Mouse (Mus musculus) liver, embryonic 13.5 days (tissue): ENCODE data around the gene Baz1b. TPM values are rescaled to one million over a fixed set of nuclear protein-coding genes. Genes with fewer than 3 reads are reported as not detected.
A peak's percentile ranks its signal among the peaks of the same experiment; 100 is the strongest.

Source experiments
- ATAC-seq: fragments of 200-750 bp; cut with Nextera tagmentation; 2 replicates; pipeline ENCODE4 v1.8.0; 2017; ENCODE audit warnings: low read depth, mild to moderate bottlenecking, moderate number of reproducible peaks, moderate library complexity
- DNase-seq: peaks from one replicate; pipeline ENCODE4 v3.0.0; 2022
- H3K27ac ChIP-seq: fragments of 300-500 bp; sonication (generic); 2 replicates; pipeline ENCODE4 v1.5.1; 2015; ENCODE audit warnings: moderate library complexity, mild to moderate bottlenecking, inconsistent platforms
- H3K27me3 ChIP-seq: fragments of 300-500 bp; sonication (generic); 2 replicates; pipeline ENCODE4 v1.6.1; 2015; ENCODE audit warnings: mild to moderate bottlenecking, inconsistent platforms
- H3K36me3 ChIP-seq: fragments of 300-500 bp; sonication (generic); 2 replicates; pipeline ENCODE4 v1.6.1; 2015; ENCODE audit warnings: mild to moderate bottlenecking, inconsistent platforms
- H3K4me1 ChIP-seq: fragments of 300-500 bp; sonication (generic); replicated peaks from 2 replicates; pipeline ENCODE4 v1.6.1; 2015; ENCODE audit warnings: inconsistent platforms
- H3K4me2 ChIP-seq: fragments of 300-500 bp; sonication (generic); 2 replicates; pipeline ENCODE4 v1.6.1; 2015; ENCODE audit warnings: inconsistent platforms, mild to moderate bottlenecking, moderate library complexity
- H3K4me3 ChIP-seq: fragments of 300-500 bp; sonication (generic); replicated peaks from 2 replicates; pipeline ENCODE4 v1.5.1; 2015; ENCODE audit warnings: mild to moderate bottlenecking, inconsistent platforms
- H3K9ac ChIP-seq: fragments of 300-500 bp; sonication (generic); 2 replicates; pipeline ENCODE4 v1.6.1; 2015; ENCODE audit warnings: mild to moderate bottlenecking, inconsistent platforms
- H3K9me3 ChIP-seq: fragments of 300-500 bp; sonication (generic); replicated peaks from 2 replicates; pipeline ENCODE4 v1.6.1; 2016; ENCODE audit warnings: inconsistent platforms
- whole genome bisulfite sequencing: fragments of 180-500 bp; shearing (Covaris S2); methylation state at CpG from one replicate; pipeline ENCODE4 v1.1.7; 2015; ENCODE audit not compliant: insufficient replicate concordance; 5-methylcytosine and 5-hydroxymethylcytosine counted together
- polyA plus RNA-seq: library from polyadenylated mRNA; unstranded; fragments of >200 nt; fragmentation: Nextera tagmentation; extraction: Ambion mirVana; gene quantifications from 2 replicates; pipeline ENCODE4 v1.2.1, GENCODE M21; 2015

Baz1b gene
- polyA plus RNA-seq, 1 experiment from 2014 or later = 21.4 TPM

GRCm38 (mm10) chr5:135238832-135239231 lies 51.8 kb downstream of the Baz1b start:
- no peaks in the 10 kb centered on the region for H3K27me3 ChIP-seq
- H3K9ac ChIP-seq = no peak overlapping the region
- H3K27ac ChIP-seq = no peak overlapping the region
- no peak overlapping the region for H3K4me2 ChIP-seq
- no peaks in the 10 kb centered on the region for H3K4me1 ChIP-seq
- no peaks in the 10 kb centered on the region for H3K9me3 ChIP-seq
- 83% methylated on average over 2 of the region's 2 CpGs for WGBS
- peaks cover 100% of the 10 kb centered on the region for H3K36me3 ChIP-seq
- no peak overlapping the region for H3K4me3 ChIP-seq
- DNase-seq (no peak), ATAC-seq (no peak)

GRCm38 (mm10) chr5:135241474-135241873 lies 54.4 kb downstream of the Baz1b start:
- 88% methylated on average over 1 of the region's 1 CpGs for WGBS
- H3K27ac ChIP-seq = no peak overlapping the region
- no peaks in the 10 kb centered on the region for H3K4me1 ChIP-seq
- ATAC-seq = no peak
- H3K4me3 ChIP-seq = no peak overlapping the region
- no peaks in the 10 kb centered on the region for H3K27me3 ChIP-seq
- no peak overlapping the region for H3K4me2 ChIP-seq
- H3K36me3 ChIP-seq = peaks cover 100% of the 10 kb centered on the region
- no peak overlapping the region for H3K9ac ChIP-seq
- DNase-seq = no peak
- H3K9me3 ChIP-seq = no peaks in the 10 kb centered on the region

GRCm38 (mm10) chr5:135242136-135242535 lies 55.1 kb downstream of the Baz1b start:
- no peaks in the 10 kb centered on the region for H3K27me3 ChIP-seq
- H3K9ac ChIP-seq = no peak overlapping the region
- no peak for DNase-seq
- WGBS = 90% methylated on average over 12 of the region's 12 CpGs
- H3K27ac ChIP-seq = no peak overlapping the region
- H3K9me3 ChIP-seq = no peaks in the 10 kb centered on the region
- H3K4me3 ChIP-seq = no peak overlapping the region
- no peaks in the 10 kb centered on the region for H3K4me1 ChIP-seq
- peaks cover 100% of the 10 kb centered on the region for H3K36me3 ChIP-seq
- no peak overlapping the region for H3K4me2 ChIP-seq
- ATAC-seq = no peak

- H3K4me3 ChIP-seq = no peak overlapping the region
- H3K9ac ChIP-seq = no peak overlapping the region
- no peaks in the 10 kb centered on the region for H3K9me3 ChIP-seq
- no peak overlapping the region for H3K27ac ChIP-seq
- ATAC-seq = 0 out of 2 replicates have a peak, but pooled peaks have one; percentile 2
- peaks cover 98% of the 10 kb centered on the region for H3K36me3 ChIP-seq
- H3K27me3 ChIP-seq = no peaks in the 10 kb centered on the region
- WGBS = 85% methylated on average over 3 of the region's 3 CpGs
- no peak overlapping the region for H3K4me2 ChIP-seq
- no peak for DNase-seq
- H3K4me1 ChIP-seq = no peaks in the 10 kb centered on the region
Observed at GRCm38 (mm10) chr5:135242608-135243007, 55.5 kb downstream of the Baz1b start.

GRCm38 (mm10) chr5:135243166-135243565 lies 56.1 kb downstream of the Baz1b start:
- H3K4me3 ChIP-seq = no peak overlapping the region
- no peak overlapping the region for H3K4me2 ChIP-seq
- no peak overlapping the region for H3K27ac ChIP-seq
- peaks cover 93% of the 10 kb centered on the region for H3K36me3 ChIP-seq
- H3K27me3 ChIP-seq = no peaks in the 10 kb centered on the region
- H3K9me3 ChIP-seq = no peaks in the 10 kb centered on the region
- no peaks in the 10 kb centered on the region for H3K4me1 ChIP-seq
- DNase-seq = no peak
- 0 out of 2 replicates have a peak, but pooled peaks have one; percentile 11 for ATAC-seq
- no peak overlapping the region for H3K9ac ChIP-seq
- 89% methylated on average over 1 of the region's 1 CpGs for WGBS

GRCm38 (mm10) chr5:135246531-135246930 lies 59.5 kb downstream of the Baz1b start:
- WGBS = 60% methylated on average over 4 of the region's 4 CpGs
- ATAC-seq = no peak
- H3K27ac ChIP-seq = no peak overlapping the region
- peaks cover 18% of the 10 kb centered on the region for H3K4me1 ChIP-seq
- peaks cover 32% of the 10 kb centered on the region for H3K27me3 ChIP-seq
- H3K4me3 ChIP-seq = no peak overlapping the region
- no peaks in the 10 kb centered on the region for H3K9me3 ChIP-seq
- H3K4me2 ChIP-seq = no peak overlapping the region
- no peak overlapping the region for H3K9ac ChIP-seq
- no peak for DNase-seq
- H3K36me3 ChIP-seq = peaks cover 59% of the 10 kb centered on the region

GRCm38 (mm10) chr5:135247337-135247736 lies 60.3 kb downstream of the Baz1b start:
- Histone ChIP-seq H3K4me3 (no peak overlapping the region), H3K36me3 (peaks cover 51% of the 10 kb centered on the region), H3K9ac (no peak overlapping the region), H3K9me3 (no peaks in the 10 kb centered on the region), H3K27ac (no peak overlapping the region), H3K4me1 (peaks cover 18% of the 10 kb centered on the region), H3K27me3 (peaks cover 38% of the 10 kb centered on the region), H3K4me2 (no peak overlapping the region)
- ATAC-seq = no peak
- DNase-seq = no peak
- WGBS = 73% methylated on average over 9 of the region's 9 CpGs

- DNase-seq (no peak), ATAC-seq (no peak)
- H3K27ac ChIP-seq = no peak overlapping the region
- H3K27me3 ChIP-seq = peaks cover 40% of the 10 kb centered on the region
- H3K36me3 ChIP-seq = peaks cover 33% of the 10 kb centered on the region
- H3K9ac ChIP-seq = no peak overlapping the region
- WGBS = 81% methylated on average over 16 of the region's 16 CpGs
- peaks cover 18% of the 10 kb centered on the region for H3K4me1 ChIP-seq
- H3K9me3 ChIP-seq = no peaks in the 10 kb centered on the region
- no peak overlapping the region for H3K4me2 ChIP-seq
- H3K4me3 ChIP-seq = no peak overlapping the region
Observed at GRCm38 (mm10) chr5:135248956-135249676, 62.1 kb downstream of the Baz1b start.

- Histone ChIP-seq H3K27ac (no peak overlapping the region), H3K4me2 (peak overlapping the region; percentile 92), H3K4me1 (peaks cover 18% of the 10 kb centered on the region), H3K27me3 (peaks cover 40% of the 10 kb centered on the region), H3K9ac (peak overlapping the region; percentile 57), H3K9me3 (no peaks in the 10 kb centered on the region), H3K4me3 (peak overlapping the region; percentile 63), H3K36me3 (peaks cover 20% of the 10 kb centered on the region)
- DNase-seq = no peak
- 2% methylated on average over 91 of the region's 92 CpGs for WGBS
- peak; percentile 60 for ATAC-seq
Observed at GRCm38 (mm10) chr5:135250186-135251078, 63.4 kb downstream of the Baz1b start.

- 0 out of 2 replicates have a peak, but pooled peaks cover 1% of the 10 kb centered on the region for H3K9me3 ChIP-seq
- no peak within 1 kb of the TSS for H3K27ac ChIP-seq
- DNase-seq = peak; percentile 75
- WGBS = under 1% methylated on average over 40 of the region's 51 CpGs
- peaks cover 18% of the 10 kb centered on the region for H3K4me1 ChIP-seq
- H3K4me2 ChIP-seq = peak within 1 kb of the TSS; percentile 92
- peak; percentile 85 for ATAC-seq
- H3K36me3 ChIP-seq = peaks cover 14% of the 10 kb centered on the region
- peak within 1 kb of the TSS; percentile 57 for H3K9ac ChIP-seq
- H3K27me3 ChIP-seq = peaks cover 40% of the 10 kb centered on the region
- H3K4me3 ChIP-seq = peak within 1 kb of the TSS; percentile 63
Observed at GRCm38 (mm10) chr5:135251079-135251454, 64.0 kb downstream of the Baz1b start, which contains the start of gene Fzd9. Gene Fzd9 (minus strand): TSS chr5:135251230.

- H3K9ac ChIP-seq = no peak overlapping the region
- H3K27ac ChIP-seq = no peak overlapping the region
- ATAC-seq (no peak), DNase-seq (no peak)
- H3K27me3 ChIP-seq = peaks cover 35% of the 10 kb centered on the region
- 0 out of 2 replicates have a peak, but pooled peaks cover 5% of the 10 kb centered on the region for H3K9me3 ChIP-seq
- peaks cover 18% of the 10 kb centered on the region for H3K4me1 ChIP-seq
- H3K4me2 ChIP-seq = no peak overlapping the region
- WGBS = 26% methylated on average over 12 of the region's 12 CpGs
- no peaks in the 10 kb centered on the region for H3K36me3 ChIP-seq
- no peak overlapping the region for H3K4me3 ChIP-seq
Observed at GRCm38 (mm10) chr5:135253741-135254401, 66.8 kb downstream of the Baz1b start.
